Mouse (Mus musculus): ENCODE measurements around the gene E030025P04Rik. TPM values are rescaled to one million over a fixed set of nuclear protein-coding genes. Genes with fewer than 3 reads are reported as not detected.

Gene E030025P04Rik
- total and polyA plus RNA-seq, 3 experiments: not detected

- DNase-seq (ENCODE audit: low spot score) (no peak), ATAC-seq (ENCODE audit: extremely low read depth, insufficient number of reproducible peaks, low FRiP score, poor library complexity, severe bottlenecking) (no peak)
- no peak overlapping the region for H3K4me3 ChIP-seq (ENCODE audit: low read depth, low read length)
- no peaks in the 10 kb centered on the region for H3K27me3 ChIP-seq (ENCODE audit: insufficient read depth, low read length)
- H3K36me3 ChIP-seq (replicated peaks): no peaks in the 10 kb centered on the region
- peaks cover 76% of the 10 kb centered on the region for H3K9me3 ChIP-seq (replicated peaks)
- TF ChIP-seq GATA2 (IDR thresholded peaks at IDR 0.05; ENCODE audit: borderline replicate concordance, low read depth, low read length) (no peak), POLR2AphosphoS5 (IDR thresholded peaks at IDR 0.05; ENCODE audit: insufficient replicate concordance, low read depth, low read length) (no peak), CTCF (IDR thresholded peaks at IDR 0.05; ENCODE audit: low read depth, low read length) (no peak), TAL1 (conservative IDR thresholded peaks at IDR 0.05; ENCODE audit: low read depth, low read length) (no peak), GATA1 (IDR thresholded peaks at IDR 0.05; ENCODE audit: borderline replicate concordance, low read length) (no peak)
- no peaks in the 10 kb centered on the region for H3K4me1 ChIP-seq (ENCODE audit: insufficient read depth, low read depth, low read length)
Observed at GRCm38 (mm10) chr11:109178788-109179518, 34.8 kb upstream of the E030025P04Rik start.

GRCm38 (mm10) chr11:109175376-109175969, 31.3 kb upstream of the E030025P04Rik start:
- Histone ChIP-seq H3K4me3 (ENCODE audit: low read depth, low read length) (no peak overlapping the region), H3K9me3 (replicated peaks) (peaks cover 71% of the 10 kb centered on the region), H3K27me3 (ENCODE audit: insufficient read depth, low read length) (no peaks in the 10 kb centered on the region), H3K36me3 (replicated peaks) (no peaks in the 10 kb centered on the region), H3K4me1 (ENCODE audit: insufficient read depth, low read depth, low read length) (no peaks in the 10 kb centered on the region)
- ATAC-seq (ENCODE audit: extremely low read depth, insufficient number of reproducible peaks, low FRiP score, poor library complexity, severe bottlenecking) (no peak), DNase-seq (ENCODE audit: low spot score) (no peak)
- TF ChIP-seq TAL1 (conservative IDR thresholded peaks at IDR 0.05; ENCODE audit: low read depth, low read length) (no peak), GATA2 (IDR thresholded peaks at IDR 0.05; ENCODE audit: borderline replicate concordance, low read depth, low read length) (no peak), CTCF (IDR thresholded peaks at IDR 0.05; ENCODE audit: low read depth, low read length) (no peak), GATA1 (IDR thresholded peaks at IDR 0.05; ENCODE audit: borderline replicate concordance, low read length) (no peak), POLR2AphosphoS5 (IDR thresholded peaks at IDR 0.05; ENCODE audit: insufficient replicate concordance, low read depth, low read length) (no peak)

GRCm38 (mm10) chr11:109172224-109172623, 28.1 kb upstream of the E030025P04Rik start:
- DNase-seq (ENCODE audit: low spot score) (no peak), ATAC-seq (ENCODE audit: extremely low read depth, insufficient number of reproducible peaks, low FRiP score, poor library complexity, severe bottlenecking) (no peak)
- Histone ChIP-seq H3K4me1 (ENCODE audit: insufficient read depth, low read depth, low read length) (no peaks in the 10 kb centered on the region), H3K9me3 (replicated peaks) (peaks cover 75% of the 10 kb centered on the region), H3K4me3 (ENCODE audit: low read depth, low read length) (no peak overlapping the region), H3K36me3 (replicated peaks) (no peaks in the 10 kb centered on the region), H3K27me3 (ENCODE audit: insufficient read depth, low read length) (no peaks in the 10 kb centered on the region)
- TF ChIP-seq GATA2 (IDR thresholded peaks at IDR 0.05; ENCODE audit: borderline replicate concordance, low read depth, low read length) (no peak), TAL1 (conservative IDR thresholded peaks at IDR 0.05; ENCODE audit: low read depth, low read length) (no peak), GATA1 (IDR thresholded peaks at IDR 0.05; ENCODE audit: borderline replicate concordance, low read length) (no peak), POLR2AphosphoS5 (IDR thresholded peaks at IDR 0.05; ENCODE audit: insufficient replicate concordance, low read depth, low read length) (no peak), CTCF (IDR thresholded peaks at IDR 0.05; ENCODE audit: low read depth, low read length) (no peak)

GRCm38 (mm10) chr11:109170771-109171170, 26.6 kb upstream of the E030025P04Rik start:
- H3K36me3 ChIP-seq (replicated peaks): no peaks in the 10 kb centered on the region
- no peaks in the 10 kb centered on the region for H3K27me3 ChIP-seq (ENCODE audit: insufficient read depth, low read length)
- TF ChIP-seq POLR2AphosphoS5 (IDR thresholded peaks at IDR 0.05; ENCODE audit: insufficient replicate concordance, low read depth, low read length): no peak
- no peak for TF ChIP-seq CTCF (IDR thresholded peaks at IDR 0.05; ENCODE audit: low read depth, low read length)
- no peak for TF ChIP-seq TAL1 (conservative IDR thresholded peaks at IDR 0.05; ENCODE audit: low read depth, low read length)
- TF ChIP-seq GATA1 (IDR thresholded peaks at IDR 0.05; ENCODE audit: borderline replicate concordance, low read length): no peak
- no peak for TF ChIP-seq GATA2 (IDR thresholded peaks at IDR 0.05; ENCODE audit: borderline replicate concordance, low read depth, low read length)
- H3K4me3 ChIP-seq (ENCODE audit: low read depth, low read length): no peak overlapping the region
- no peak for ATAC-seq (ENCODE audit: extremely low read depth, insufficient number of reproducible peaks, low FRiP score, poor library complexity, severe bottlenecking)
- H3K9me3 ChIP-seq (replicated peaks): peaks cover 76% of the 10 kb centered on the region
- no peak for DNase-seq (ENCODE audit: low spot score)
- H3K4me1 ChIP-seq (ENCODE audit: insufficient read depth, low read depth, low read length): no peaks in the 10 kb centered on the region

GRCm38 (mm10) chr11:109157694-109158093, 13.5 kb upstream of the E030025P04Rik start:
- TF ChIP-seq GATA1 (IDR thresholded peaks at IDR 0.05; ENCODE audit: borderline replicate concordance, low read length) (no peak), TAL1 (conservative IDR thresholded peaks at IDR 0.05; ENCODE audit: low read depth, low read length) (no peak), GATA2 (IDR thresholded peaks at IDR 0.05; ENCODE audit: borderline replicate concordance, low read depth, low read length) (no peak), POLR2AphosphoS5 (IDR thresholded peaks at IDR 0.05; ENCODE audit: insufficient replicate concordance, low read depth, low read length) (no peak), CTCF (IDR thresholded peaks at IDR 0.05; ENCODE audit: low read depth, low read length) (no peak)
- H3K4me1 ChIP-seq (ENCODE audit: insufficient read depth, low read depth, low read length): no peaks in the 10 kb centered on the region
- ATAC-seq (ENCODE audit: extremely low read depth, insufficient number of reproducible peaks, low FRiP score, poor library complexity, severe bottlenecking) (no peak), DNase-seq (ENCODE audit: low spot score) (no peak)
- peaks cover 83% of the 10 kb centered on the region for H3K9me3 ChIP-seq (replicated peaks)
- no peaks in the 10 kb centered on the region for H3K27me3 ChIP-seq (ENCODE audit: insufficient read depth, low read length)
- H3K4me3 ChIP-seq (ENCODE audit: low read depth, low read length): no peak overlapping the region
- no peaks in the 10 kb centered on the region for H3K36me3 ChIP-seq (replicated peaks)

- DNase-seq (ENCODE audit: low spot score) (no peak), ATAC-seq (ENCODE audit: extremely low read depth, insufficient number of reproducible peaks, low FRiP score, poor library complexity, severe bottlenecking) (no peak)
- Histone ChIP-seq H3K9me3 (replicated peaks) (peaks cover 77% of the 10 kb centered on the region), H3K4me3 (ENCODE audit: low read depth, low read length) (no peak overlapping the region), H3K4me1 (ENCODE audit: insufficient read depth, low read depth, low read length) (no peaks in the 10 kb centered on the region), H3K27me3 (ENCODE audit: insufficient read depth, low read length) (no peaks in the 10 kb centered on the region), H3K36me3 (replicated peaks) (no peaks in the 10 kb centered on the region)
- TF ChIP-seq GATA1 (IDR thresholded peaks at IDR 0.05; ENCODE audit: borderline replicate concordance, low read length) (no peak), POLR2AphosphoS5 (IDR thresholded peaks at IDR 0.05; ENCODE audit: insufficient replicate concordance, low read depth, low read length) (no peak), TAL1 (conservative IDR thresholded peaks at IDR 0.05; ENCODE audit: low read depth, low read length) (no peak), CTCF (IDR thresholded peaks at IDR 0.05; ENCODE audit: low read depth, low read length) (no peak), GATA2 (IDR thresholded peaks at IDR 0.05; ENCODE audit: borderline replicate concordance, low read depth, low read length) (no peak)
Observed at GRCm38 (mm10) chr11:109144890-109145341, 747 bp upstream of the E030025P04Rik start.
